Mouse (Mus musculus): ENCODE results near the gene Snx25. TPM values are rescaled to one million over a fixed set of nuclear protein-coding genes. Genes with fewer than 3 reads are reported as not detected.

Gene Snx25
- 1 to 10 TPM; 1.8 to 7.5 TPM for polyA plus RNA-seq (2012; fragmentation: generic; extraction: Trizol)

GRCm38 (mm10) chr8:46152064-46153031 lies at the start of gene Snx25:
Snx25 (minus strand) TSS chr8:46152159.

GRCm38 (mm10) chr8:46151202-46152062 lies 527 bp downstream of the Snx25 start, which contains the start of gene Cfap97:
Cfap97 (plus strand) TSS chr8:46151771.

GRCm38 (mm10) chr8:46005596-46005995 lies 146.4 kb downstream of the Snx25 start, which contains the start of gene Ankrd37:
Ankrd37 (minus strand) TSS chr8:46005707.

GRCm38 (mm10) chr8:45999138-45999783 lies 152.7 kb downstream of the Snx25 start, which contains the start of gene Lrp2bp:
Lrp2bp (plus strand) TSS chr8:45999303.

Other genes starting within 250 kb of the Snx25 start
- not detected for gene Ccdc110, start 217.5 kb downstream of the Snx25 start, polyA plus RNA-seq (2012; fragmentation: generic; extraction: Trizol)
- gene 1700029J07Rik, start 176.9 kb downstream of the Snx25 start, polyA plus RNA-seq (2012; fragmentation: generic; extraction: Trizol), result 1 to 10 TPM in 1 of 2 experiments, under 1 TPM in 1; 0.16 to 2.1 TPM
- gene Ufsp2, start 176.6 kb downstream of the Snx25 start, polyA plus RNA-seq (2012; fragmentation: generic; extraction: Trizol), result 10 to 100 TPM in 1 of 2 experiments, 1 to 10 TPM in 1; 3.7 to 18.7 TPM
- gene Lrp2bp, start 152.9 kb downstream of the Snx25 start, polyA plus RNA-seq (2012; fragmentation: generic; extraction: Trizol), result under 1 TPM; 0.02 to 0.05 TPM
- gene Ankrd37, start 146.5 kb downstream of the Snx25 start, polyA plus RNA-seq (2012; fragmentation: generic; extraction: Trizol), result 1 to 10 TPM; 1.5 to 1.8 TPM
- 1 to 10 TPM in 1 of 2 experiments, under 1 TPM in 1; 0.23 to 3.0 TPM for gene Cfap97, start 388 bp downstream of the Snx25 start, polyA plus RNA-seq (2012; fragmentation: generic; extraction: Trizol)
- 100 to 1,000 TPM; 161 to 525 TPM for gene Slc25a4, start 59.1 kb upstream of the Snx25 start, polyA plus RNA-seq (2012; fragmentation: generic; extraction: Trizol)
- gene Helt, start 142.5 kb upstream of the Snx25 start, polyA plus RNA-seq (2012; fragmentation: generic; extraction: Trizol), result under 1 TPM in 1 of 2 experiments, not detected in 1; 0.09 TPM